Mouse (Mus musculus) brown adipose tissue, adult 24 weeks (tissue): Measurements from ENCODE around the gene Dlx6. TPM values are rescaled to one million over a fixed set of nuclear protein-coding genes. Genes with fewer than 3 reads are reported as not detected.

Experiments used
- H3K27ac ChIP-seq: fragments of 200-500 bp; replicated peaks from 2 replicates; pipeline ENCODE4 v1.5.1; 2012; ENCODE audit warnings: low read depth, mild to moderate bottlenecking, low read length
- H3K4me1 ChIP-seq: fragments of 200-500 bp; 2 replicates; pipeline ENCODE4 v1.6.1; 2012; ENCODE audit warnings: low read length, mixed read lengths; ENCODE audit not compliant: control insufficient read depth, insufficient read depth, insufficient read length
- H3K4me3 ChIP-seq: fragments of 200-500 bp; 2 replicates; pipeline ENCODE4 v1.5.1; 2012; ENCODE audit warnings: low read depth, mild to moderate bottlenecking, low read length, moderate library complexity; ENCODE audit not compliant: insufficient read depth
- polyA plus RNA-seq: library from polyadenylated mRNA; stranded (reverse); fragments of >200 nt; gene quantifications from 2 replicates; pipeline ENCODE4 v1.2.4, GENCODE M21; 2012; ENCODE audit not compliant: missing spikeins, insufficient read depth, insufficient read length

The Dlx6 gene
- polyA plus RNA-seq, 1 experiment: not detected

- H3K4me3 ChIP-seq: no peak overlapping the region
- no peak overlapping the region for H3K27ac ChIP-seq
- H3K4me1 ChIP-seq: peaks cover 2% of the 10 kb centered on the region; the same call in 1 of the 2 replicates
These were observed 8.0 kb upstream of the Dlx6 start for GRCm38 (mm10) chr6:6854902-6855745.

GRCm38 (mm10) chr6:6855746-6856185 is 7.4 kb upstream of the Dlx6 start:
- H3K4me3 ChIP-seq: no peak overlapping the region
- H3K27ac ChIP-seq: no peak overlapping the region
- peaks cover 4% of the 10 kb centered on the region; the same call in 1 of the 2 replicates for H3K4me1 ChIP-seq

GRCm38 (mm10) chr6:6856316-6856715 is 6.8 kb upstream of the Dlx6 start:
- Histone ChIP-seq H3K4me3 (no peak overlapping the region), H3K4me1 (peaks cover 4% of the 10 kb centered on the region; the same call in 1 of the 2 replicates), H3K27ac (no peak overlapping the region)

- Histone ChIP-seq H3K4me3 (no peak overlapping the region), H3K27ac (no peak overlapping the region), H3K4me1 (peaks cover 4% of the 10 kb centered on the region; the same call in 1 of the 2 replicates)
These were observed 6.3 kb upstream of the Dlx6 start for GRCm38 (mm10) chr6:6856881-6857280.

GRCm38 (mm10) chr6:6857766-6858165 is 5.4 kb upstream of the Dlx6 start:
- H3K27ac ChIP-seq: no peak overlapping the region
- H3K4me3 ChIP-seq: no peak overlapping the region
- peaks cover 4% of the 10 kb centered on the region; the same call in 1 of the 2 replicates for H3K4me1 ChIP-seq

- Histone ChIP-seq H3K4me1 (peaks cover 6% of the 10 kb centered on the region; the same call in 1 of the 2 replicates), H3K4me3 (no peak overlapping the region), H3K27ac (no peak overlapping the region)
These were observed 4.6 kb upstream of the Dlx6 start for GRCm38 (mm10) chr6:6858571-6858970.

- 0 out of 2 replicates have a peak overlapping the region, but pooled peaks have one; percentile 26 for H3K4me3 ChIP-seq
- H3K4me1 ChIP-seq: peaks cover 6% of the 10 kb centered on the region; the same call in 1 of the 2 replicates
- H3K27ac ChIP-seq: no peak overlapping the region
These were observed 3.8 kb upstream of the Dlx6 start for GRCm38 (mm10) chr6:6859111-6859949.

GRCm38 (mm10) chr6:6859950-6860410 is 3.2 kb upstream of the Dlx6 start:
- Histone ChIP-seq H3K4me3 (peak overlapping the region; percentile 26; the same call in 1 of the 2 replicates), H3K27ac (no peak overlapping the region), H3K4me1 (peaks cover 6% of the 10 kb centered on the region; the same call in 1 of the 2 replicates)

- H3K4me1 ChIP-seq: peaks cover 6% of the 10 kb centered on the region; the same call in 1 of the 2 replicates
- H3K4me3 ChIP-seq: peak overlapping the region; percentile 26
- no peak overlapping the region for H3K27ac ChIP-seq
These were observed 2.6 kb upstream of the Dlx6 start for GRCm38 (mm10) chr6:6860411-6861085.

- H3K4me3 ChIP-seq: 0 out of 2 replicates have a peak overlapping the region, but pooled peaks have one; percentile 26
- peaks cover 6% of the 10 kb centered on the region; the same call in 1 of the 2 replicates for H3K4me1 ChIP-seq
- no peak overlapping the region for H3K27ac ChIP-seq
These were observed 1.9 kb upstream of the Dlx6 start for GRCm38 (mm10) chr6:6861086-6861797.

GRCm38 (mm10) chr6:6861798-6862428 is 1.2 kb upstream of the Dlx6 start:
- peaks cover 6% of the 10 kb centered on the region; the same call in 1 of the 2 replicates for H3K4me1 ChIP-seq
- H3K4me3 ChIP-seq: no peak overlapping the region
- H3K27ac ChIP-seq: no peak overlapping the region

GRCm38 (mm10) chr6:6862611-6863010 is 523 bp upstream of the Dlx6 start:
- Histone ChIP-seq H3K4me1 (peaks cover 6% of the 10 kb centered on the region; the same call in 1 of the 2 replicates), H3K4me3 (peak overlapping the region; percentile 23), H3K27ac (no peak overlapping the region)

GRCm38 (mm10) chr6:6863955-6864354 is 821 bp downstream of the Dlx6 start:
- Histone ChIP-seq H3K4me1 (peaks cover 6% of the 10 kb centered on the region; the same call in 1 of the 2 replicates), H3K27ac (no peak overlapping the region), H3K4me3 (no peak overlapping the region)
